Mouse (Mus musculus): Measurements from ENCODE around the gene Actg1.

The Actg1 gene

DNA sequence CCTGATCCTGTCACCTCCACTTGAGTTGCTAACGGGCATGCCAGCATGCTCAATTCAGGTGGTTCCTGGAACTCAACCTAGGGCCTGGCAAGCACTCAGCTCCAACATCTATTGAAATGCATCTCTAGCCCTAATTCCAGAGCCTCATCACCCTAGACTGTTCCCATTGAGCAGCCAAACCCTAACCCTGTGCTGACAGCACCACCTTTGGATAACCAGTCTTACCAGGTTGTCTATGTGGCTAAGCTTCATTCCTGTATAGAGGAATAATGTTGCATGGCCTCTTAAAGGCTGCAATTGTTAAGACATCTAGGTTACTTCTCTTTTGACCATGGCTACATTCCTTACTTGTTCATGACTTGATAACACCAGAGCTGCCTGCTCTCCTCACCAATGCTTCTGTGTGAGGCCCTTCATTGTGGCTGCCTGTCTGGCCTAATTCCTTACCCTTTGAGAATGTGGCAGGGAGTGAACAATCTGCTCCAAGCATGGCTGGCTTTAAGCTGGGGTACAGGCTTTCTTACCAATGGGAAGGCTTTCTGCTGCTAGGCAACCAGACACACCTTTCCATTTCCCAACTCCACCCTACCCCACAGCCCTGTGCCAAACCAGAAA lies 3.2 kb downstream of the Actg1 start:
- no peak for DNase-seq (ENCODE audit: low spot score)

DNA sequence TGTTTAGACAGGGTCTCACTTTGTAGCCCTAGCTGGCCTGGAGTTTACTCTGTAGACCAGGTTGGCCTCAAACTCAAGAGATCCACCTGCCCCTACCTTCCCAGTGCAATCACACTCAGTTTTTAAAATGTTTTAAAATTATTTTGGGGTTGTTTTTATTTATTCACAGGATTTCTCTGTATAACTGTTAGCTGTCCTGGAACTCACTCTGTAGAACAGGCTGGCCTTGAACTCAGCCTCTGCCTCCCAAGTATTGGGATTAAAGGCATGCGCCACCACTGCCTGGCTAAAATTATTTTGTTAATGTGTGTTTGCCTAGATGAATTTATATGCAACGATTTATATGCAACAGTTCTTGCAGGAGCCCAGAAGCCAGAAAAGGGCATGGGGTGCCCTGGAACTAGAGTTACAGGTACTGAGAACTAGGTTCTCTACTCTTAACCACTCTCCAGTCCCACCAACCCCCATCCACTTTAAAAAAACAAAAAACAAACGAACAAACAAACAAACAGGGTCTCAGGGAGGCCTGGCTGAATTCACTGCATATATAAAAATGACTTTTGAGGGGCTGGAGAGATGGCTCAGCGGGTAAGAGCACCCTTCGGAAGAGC lies 3.9 kb downstream of the Actg1 start:
- DNase-seq (ENCODE audit: low spot score): no peak

DNA sequence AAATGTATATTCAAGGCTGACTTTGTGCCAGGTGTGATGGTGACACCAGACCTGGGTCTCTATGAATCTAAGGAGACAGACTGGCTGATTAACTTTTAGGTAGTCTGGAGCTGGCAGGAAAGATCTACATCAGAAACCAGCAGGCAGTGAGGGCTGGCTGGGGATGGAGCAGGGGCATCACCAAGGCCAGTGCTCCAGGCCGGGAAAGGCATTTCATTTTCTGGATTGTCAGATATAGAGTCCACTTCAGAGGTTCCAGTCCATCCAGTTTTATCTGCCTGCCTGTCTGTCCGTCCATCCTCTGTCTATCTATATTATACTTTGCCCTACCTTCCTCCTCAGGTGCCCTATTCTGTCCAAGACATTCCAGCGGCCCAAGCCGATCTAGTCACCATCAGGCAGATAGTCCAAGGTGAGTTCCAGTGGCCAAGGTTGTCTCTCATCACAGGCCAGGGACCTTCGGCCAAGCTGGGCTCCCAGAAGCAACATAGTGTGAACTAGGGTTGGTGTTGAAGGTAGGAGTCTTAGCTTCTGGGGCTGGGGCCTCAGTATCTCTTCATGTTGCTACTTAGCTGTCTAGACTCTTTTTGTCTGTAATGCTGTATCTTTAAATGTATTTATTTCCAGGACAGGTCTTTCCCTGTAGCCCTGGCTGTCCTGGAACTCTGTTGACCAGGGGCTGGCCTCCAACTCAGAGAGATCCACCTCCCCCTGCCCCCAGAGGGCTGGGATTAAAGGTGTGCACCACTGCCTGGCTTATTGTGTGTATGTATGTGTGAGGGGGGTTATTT lies 4.6 kb downstream of the Actg1 start:
- DNase-seq (ENCODE audit: low spot score): no peak

DNA sequence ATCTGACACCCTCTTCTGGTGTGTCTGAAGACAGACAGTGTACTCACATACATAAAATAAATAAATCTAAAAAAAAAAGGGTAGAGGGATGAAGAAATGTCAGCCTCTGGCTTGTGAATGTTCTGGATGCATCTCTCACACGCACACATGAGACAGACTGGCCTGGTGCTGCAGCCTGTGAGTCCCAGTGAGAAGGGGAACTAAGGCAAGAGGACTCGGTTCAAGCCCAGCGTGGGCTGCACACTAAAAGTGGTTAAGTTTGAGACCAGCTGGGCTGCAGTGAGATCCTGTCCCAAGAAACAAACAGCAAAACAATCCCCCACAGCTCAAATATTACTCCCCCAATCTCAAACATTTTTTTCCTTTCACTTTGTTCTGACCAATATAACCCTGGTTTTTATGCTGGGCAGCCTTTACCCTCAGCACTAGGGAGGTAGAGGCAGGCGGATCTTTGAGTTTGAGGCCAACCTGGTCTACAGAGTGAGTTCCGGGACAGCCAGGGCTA lies 5.6 kb downstream of the Actg1 start:
- no peak for DNase-seq (ENCODE audit: low spot score)

DNA sequence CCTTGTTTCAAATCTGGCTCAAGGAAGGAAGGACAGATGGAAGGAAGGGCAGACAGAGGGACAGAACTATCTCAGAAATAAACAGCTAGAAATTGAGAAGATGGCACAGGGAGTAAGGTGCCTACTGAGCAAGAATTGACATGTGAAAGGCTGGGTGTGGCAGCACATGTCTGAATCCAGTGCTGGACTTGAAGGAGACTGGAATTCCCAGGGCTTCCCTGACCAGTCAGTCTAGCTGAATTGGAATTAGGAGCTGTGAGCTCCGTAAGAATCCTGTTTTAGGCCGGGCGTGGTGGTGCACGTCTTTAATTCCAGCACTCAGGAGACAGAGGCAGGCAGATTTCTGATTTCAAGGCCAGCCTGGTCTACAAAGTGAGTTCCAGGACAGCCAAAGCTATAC lies 6.7 kb downstream of the Actg1 start:
- DNase-seq (ENCODE audit: low spot score): no peak

DNA sequence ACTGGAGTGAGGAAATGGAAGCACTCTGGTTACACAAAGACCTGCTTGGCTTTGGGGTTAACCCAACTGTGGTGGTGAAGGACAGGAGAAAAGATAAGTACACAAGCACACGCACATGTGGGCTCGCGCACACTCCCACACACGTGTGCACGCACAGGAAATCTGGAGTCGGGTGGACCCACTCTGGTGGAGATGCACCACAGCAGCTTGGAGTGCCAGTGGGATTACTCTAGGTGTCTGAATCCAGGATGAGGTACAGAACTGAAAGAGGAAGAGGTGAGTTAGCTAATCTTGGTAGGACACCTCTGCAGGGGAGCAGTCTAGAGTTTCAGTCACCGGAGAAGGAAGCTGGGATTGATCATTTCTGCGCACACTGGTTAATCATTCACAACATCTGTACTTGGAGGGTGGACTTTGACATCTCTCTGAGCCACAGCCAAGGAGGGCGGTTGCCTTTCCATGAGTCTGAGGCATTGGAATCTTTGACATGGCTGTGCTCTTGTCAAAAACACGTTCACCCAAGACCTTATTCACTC lies 8.3 kb downstream of the Actg1 start:
- DNase-seq (ENCODE audit: low spot score): no peak

DNA sequence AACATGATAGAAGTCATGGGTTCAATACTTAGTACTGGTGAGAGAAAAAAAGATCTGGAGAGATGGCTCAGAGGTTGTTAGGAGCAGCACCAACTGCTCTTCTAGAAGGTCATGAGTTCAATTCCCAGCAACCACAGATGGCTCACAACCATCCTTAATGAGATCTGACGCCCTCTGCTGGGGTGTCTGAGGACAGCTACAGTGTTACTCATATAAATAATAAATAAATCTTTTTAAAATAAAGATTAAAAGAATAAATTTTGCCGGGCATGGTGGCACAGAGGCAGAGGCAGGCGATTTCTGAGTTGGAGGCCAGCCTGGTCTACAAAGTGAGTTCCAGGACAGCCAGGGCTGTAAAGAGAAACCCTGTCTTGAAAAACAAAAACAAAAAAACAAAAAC lies 9.6 kb downstream of the Actg1 start:
- no peak for DNase-seq (ENCODE audit: low spot score)

DNA sequence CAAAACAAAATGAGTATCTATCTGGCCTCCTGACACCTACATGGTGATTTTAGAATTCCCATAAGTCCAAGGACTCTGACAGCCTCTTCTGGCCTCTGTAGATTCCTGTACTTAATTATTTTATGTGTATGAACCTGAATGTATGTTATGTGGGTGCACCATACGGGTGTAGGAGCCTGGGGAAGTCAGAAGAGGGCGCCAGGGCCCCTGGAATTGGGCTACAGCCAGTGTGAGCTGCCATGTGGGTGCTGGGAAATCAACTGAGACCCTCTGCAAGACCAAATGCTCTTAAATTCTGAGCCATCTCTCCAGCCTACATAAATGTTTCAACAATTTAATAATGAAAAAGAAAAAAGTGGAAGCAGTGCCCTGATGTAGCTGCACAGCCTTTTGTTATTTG lies 10.9 kb downstream of the Actg1 start:
- DNase-seq (ENCODE audit: low spot score): no peak

DNA sequence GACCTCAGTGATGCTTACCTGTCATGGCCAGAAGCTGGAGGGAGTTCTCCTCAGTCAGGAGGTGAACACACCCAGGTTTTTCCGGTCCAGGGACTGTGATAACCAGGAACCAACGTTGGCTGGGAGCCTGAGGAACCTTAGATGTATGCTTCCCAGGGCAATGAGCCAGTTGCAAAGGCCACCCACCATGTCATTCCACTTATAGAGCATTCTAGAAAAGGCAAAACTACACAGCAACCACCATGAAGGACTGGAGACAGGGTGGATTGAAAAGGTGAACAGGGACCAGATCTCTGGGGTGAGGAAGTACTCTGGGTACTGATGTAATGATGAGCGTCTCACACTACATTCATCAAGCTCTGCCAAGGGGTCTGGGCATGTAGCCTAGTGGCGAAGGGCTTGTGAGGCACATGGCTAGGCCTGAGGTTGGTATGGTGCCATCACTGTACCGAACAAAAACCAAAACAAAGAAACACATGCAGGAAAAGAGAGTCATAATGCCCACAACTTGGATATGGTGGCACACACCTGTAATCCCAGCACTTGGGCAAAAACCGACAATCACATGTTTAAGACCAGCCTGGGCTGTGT lies 12.8 kb downstream of the Actg1 start:
- DNase-seq (ENCODE audit: low spot score): no peak

DNA sequence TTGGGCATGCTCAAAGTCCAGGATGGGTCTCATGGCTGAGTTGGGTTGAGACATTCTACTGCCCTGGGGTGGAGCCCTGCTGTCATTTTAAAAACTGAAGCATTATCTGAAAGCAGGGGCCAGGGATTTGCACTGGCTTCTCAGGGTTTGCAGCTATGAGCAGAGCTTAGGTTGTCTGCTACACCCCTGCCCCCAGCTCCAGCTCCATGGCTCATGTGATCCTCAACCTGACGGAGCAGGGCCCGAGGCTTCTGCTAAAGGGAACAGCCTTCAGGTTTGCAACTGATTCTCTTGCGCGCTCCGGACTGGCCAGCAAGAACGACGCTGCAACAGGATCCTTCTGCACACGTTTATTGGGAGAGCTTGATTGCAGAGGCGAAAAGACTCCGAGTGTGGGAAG lies 28.2 kb downstream of the Actg1 start:
- DNase-seq (ENCODE audit: low spot score): no peak

DNA sequence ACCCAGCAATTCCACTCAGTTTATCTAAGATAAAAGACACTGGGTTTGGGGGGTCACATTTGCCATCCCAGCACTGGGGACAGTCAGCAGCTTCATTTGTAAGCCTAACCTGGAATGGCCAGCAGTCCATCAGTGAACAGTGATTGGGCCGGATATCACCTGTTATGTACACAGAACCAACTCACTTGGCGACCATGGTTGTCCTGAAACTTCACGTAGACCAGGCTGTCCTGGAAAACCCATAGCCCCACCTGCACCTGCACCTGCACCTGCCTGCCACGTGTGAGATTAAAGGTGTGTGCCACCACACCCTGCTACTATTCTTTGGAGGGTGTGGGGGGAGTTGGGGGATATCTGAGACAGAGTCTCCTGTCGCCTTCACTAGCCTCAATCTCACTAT lies 29.0 kb downstream of the Actg1 start:
- DNase-seq (ENCODE audit: low spot score): no peak

DNA sequence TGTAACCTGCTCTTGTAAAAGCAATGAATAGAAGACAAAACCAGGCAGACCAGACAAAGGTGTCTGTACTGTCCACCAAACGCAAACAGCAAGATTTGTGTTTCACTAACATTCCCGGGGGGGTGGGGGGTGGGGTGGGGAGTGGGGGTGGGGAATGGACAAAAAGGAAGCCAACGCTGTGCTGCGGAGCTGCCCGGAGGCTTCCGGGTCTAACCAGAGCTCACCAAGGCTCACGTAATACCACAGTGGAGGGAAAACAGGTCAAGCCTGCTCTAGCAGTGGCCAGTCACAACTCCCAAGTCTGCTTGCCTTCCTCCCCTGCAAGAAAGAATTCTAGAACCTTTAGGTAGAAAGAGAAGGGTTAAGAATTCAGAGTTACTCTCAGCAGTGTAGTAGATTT lies 30.9 kb downstream of the Actg1 start:
- no peak for DNase-seq (ENCODE audit: low spot score)

DNA sequence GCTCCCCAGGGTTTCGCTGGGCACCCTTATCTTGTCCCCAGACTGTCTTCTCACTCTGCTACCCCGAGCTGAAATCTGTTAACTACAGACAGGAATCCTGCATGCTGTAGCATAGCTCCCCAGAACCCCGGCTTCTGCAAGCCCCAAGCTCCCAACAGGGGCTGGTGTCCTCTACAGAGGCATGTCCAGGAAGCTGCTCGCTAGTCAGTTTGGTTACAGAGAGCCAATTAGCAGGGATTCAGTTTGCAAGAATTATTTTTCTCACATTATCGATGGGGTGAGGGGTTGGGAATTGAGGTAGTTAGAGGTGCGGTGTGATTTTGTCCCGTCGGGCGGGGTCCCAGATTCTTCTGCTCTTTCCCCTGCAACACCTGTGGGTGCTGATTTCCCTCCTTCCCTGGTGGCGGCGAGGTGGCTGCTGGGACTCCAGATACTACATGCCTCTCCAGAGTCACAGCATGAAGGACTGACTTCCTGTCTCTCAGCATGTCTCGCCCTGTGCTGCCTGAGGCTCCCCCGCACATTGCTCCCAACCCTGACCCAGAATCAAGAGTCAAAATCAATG lies 31.6 kb downstream of the Actg1 start:
- DNase-seq (ENCODE audit: low spot score): no peak

DNA sequence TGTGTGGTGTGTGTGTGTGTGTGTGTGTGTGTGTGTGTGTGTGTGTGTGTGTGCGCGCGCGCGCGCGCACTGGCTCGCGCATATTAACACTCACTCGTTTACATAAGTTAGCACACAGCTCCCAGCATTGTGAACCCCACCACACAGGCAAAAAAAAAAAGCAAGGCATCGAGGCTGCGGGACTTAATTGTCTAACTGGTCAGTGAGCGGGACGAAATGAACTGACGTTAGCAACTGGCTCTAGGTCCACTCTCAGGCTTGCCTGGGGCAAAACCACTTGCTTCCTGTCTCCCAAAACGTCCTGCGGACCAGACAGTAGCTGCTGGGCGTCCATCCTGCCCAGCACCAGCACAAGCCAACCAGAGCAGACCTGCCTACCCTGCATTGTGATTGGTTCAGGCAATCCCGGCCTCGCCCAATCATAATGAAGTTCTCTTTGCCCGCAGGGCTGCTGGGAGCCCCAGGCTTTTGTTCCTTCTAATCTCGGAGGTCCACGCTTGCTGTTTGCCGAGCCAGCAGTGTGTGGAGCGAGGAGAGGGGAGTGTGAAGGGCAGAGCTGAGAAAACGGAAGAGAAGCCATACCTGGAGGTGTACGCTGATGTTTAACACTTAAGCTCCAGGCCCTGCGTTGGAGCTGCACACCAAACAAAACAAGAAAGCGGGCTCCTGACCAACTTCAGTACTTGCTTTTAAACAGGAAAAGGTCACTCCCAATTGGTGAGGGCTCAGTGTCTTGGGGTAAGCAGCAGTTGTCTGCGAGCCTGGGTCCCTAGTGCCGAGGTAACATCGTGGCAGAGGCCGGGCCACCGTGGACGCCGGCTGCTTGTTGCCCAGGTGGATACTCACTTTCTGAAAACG lies 32.3 kb downstream of the Actg1 start:
- DNase-seq (ENCODE audit: low spot score): peak; percentile 89

DNA sequence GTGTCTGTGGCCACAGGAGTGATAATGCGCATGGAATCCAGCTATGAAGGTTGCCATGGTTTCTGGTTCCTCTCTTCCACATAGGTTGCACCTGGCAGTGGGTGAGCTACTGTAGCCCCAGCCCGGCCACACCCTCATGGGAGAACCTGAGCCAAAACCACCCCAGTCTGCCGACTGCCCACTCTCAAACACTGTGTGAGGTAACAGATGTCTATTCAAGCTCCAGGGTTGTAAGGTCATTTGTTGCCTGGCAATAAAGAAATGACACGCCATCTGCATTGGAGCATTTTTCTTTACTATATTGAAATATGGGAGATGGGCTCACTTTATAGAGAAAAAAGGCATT lies 33.0 kb downstream of the Actg1 start:
- no peak for DNase-seq (ENCODE audit: low spot score)

DNA sequence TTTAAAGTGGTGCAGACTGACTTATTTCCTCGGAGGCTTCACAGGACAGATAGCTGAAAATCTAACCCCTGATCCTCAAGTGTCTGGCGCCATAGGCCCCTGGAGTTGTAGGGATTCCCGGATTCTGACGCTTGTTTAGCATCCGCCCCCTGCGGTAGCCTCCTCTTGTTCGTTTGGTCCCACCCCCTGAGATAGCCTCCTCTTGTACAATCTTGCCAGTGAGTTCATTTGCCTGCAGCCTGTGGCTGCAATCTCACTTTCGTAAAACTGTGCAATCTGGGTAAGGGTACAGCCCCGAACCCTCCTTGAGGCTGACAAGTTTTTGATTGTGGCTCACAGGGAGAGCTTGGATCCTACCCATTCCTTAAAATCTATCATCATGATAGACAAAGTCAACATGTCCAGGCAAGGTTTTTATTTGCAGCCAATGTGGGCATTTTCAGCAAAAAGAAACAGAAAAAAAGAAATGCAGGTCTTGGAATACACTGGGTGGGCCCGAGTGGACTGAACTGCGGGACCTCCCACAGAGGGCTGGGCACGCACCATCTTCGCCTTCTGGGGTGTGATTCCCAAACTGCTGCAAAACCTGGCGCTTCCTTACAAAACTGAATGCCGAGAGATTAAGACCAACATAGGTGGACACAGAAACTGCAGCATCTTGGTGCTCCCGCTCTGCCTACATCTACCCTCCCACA lies 33.5 kb downstream of the Actg1 start:
- no peak for DNase-seq (ENCODE audit: low spot score)

DNA sequence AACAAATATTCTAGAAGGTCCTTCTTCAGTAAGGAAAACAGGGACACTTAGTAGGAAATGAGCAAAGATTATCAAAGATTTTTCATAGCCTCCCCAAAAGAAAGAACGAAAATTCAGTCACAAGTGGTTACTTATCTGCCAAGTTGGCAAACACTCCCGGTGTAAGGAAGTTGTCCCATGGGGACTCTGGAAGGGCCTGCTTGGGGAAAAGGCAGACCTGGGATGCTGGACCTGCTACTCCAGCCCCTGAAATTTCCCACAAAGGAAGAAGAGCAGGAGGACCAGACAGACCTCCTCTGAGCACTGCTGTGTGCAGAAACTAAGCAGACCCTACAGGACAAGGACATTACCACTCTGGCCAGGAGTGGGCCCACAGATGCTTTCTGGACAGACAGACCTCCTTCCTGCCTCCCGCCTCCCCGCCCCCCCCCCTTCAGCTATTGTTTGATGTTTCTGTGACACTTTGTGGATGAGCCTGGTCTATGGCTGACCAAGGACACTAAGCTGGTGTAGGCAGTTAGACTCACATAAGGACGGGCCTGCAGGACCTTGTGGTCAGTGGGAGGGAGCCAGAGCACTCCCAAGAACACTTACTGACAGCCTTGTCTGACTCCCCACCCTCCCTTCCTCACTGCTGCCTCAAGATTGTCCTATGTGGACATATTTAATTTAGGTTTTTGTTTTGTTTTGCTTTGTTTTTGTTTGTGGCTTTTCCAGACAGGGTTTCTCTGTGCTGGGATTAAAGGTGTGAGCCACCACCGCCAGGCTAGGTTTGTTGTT lies 34.2 kb downstream of the Actg1 start:
- DNase-seq (ENCODE audit: low spot score): no peak

DNA sequence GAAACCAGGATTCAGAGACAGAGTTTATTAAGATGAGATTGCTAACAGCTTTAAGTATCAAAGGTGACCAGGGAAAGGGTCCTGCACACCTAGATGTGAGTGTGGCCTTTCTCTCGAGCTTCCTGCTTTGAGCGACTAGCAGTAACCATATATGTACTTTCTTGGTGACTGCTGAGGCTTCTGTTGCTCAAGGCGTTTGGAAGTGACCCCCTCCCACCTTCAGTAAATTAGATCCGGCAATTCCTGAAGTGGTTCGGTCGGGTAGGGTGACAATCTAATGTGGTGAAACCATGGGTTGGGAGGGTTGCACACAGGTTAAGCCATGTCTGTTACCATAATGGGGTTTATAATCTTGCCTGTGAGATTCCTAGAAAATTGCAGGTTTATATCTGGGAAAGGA lies 36.3 kb downstream of the Actg1 start:
- DNase-seq (ENCODE audit: low spot score): no peak

DNA sequence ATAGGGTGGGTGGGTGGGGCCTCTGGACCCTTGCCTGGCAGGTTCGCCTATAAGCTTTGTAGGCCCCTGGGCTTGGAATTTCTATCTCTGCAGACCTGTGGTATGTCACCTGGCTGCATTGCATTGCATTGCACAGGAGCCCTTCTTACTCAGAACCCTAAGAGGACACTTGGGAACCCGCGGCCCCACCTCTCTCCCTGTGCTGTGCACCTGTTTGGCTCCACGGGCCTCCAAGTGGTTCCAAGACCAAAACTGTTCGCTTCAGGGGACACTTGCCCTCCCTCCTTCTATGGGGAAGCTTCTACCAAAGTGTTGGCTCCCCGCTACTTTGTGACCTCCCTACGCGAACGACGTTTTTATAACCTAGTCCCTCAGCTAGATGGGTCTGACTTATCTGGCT lies 36.8 kb downstream of the Actg1 start:
- no peak for DNase-seq (ENCODE audit: low spot score)

DNA sequence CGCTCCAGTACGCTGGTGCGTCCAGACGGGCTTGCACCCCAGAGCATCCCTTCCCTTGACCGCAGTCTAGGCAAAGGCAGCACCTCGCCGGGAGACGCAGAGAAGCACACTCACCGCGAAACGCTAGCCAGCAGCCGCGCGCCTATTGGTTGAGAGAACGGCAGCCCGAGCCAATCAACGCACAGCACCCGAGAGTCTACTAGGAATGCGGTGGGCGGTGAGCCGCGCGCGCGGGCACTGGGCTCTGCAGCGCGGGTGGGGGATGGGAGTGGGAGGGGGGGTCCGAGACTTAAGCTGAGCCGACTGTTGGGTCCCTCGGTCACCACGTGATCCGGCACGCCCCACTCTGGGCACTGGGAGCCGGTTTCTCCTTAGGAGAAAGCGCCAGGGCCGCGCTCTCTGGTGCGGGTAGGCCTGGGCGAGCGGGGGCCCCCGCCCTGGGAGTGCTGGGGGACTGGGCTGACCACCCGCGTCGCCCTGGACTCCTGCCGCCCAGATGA lies 37.5 kb downstream of the Actg1 start:
- peak; percentile 90 for DNase-seq (ENCODE audit: low spot score)
